Mouse (Mus musculus): ENCODE measurements around the gene Neu1. TPM values are rescaled to one million over a fixed set of nuclear protein-coding genes. Genes with fewer than 3 reads are reported as not detected.
"Not testable (repeated sequence)": the region's sequence is repeated elsewhere in the genome, so short reads cannot be mapped to it uniquely, and the experiment has no call there.

Neu1 gene
- polyA plus RNA-seq, 1 experiment, result 11.7 TPM

DNA sequence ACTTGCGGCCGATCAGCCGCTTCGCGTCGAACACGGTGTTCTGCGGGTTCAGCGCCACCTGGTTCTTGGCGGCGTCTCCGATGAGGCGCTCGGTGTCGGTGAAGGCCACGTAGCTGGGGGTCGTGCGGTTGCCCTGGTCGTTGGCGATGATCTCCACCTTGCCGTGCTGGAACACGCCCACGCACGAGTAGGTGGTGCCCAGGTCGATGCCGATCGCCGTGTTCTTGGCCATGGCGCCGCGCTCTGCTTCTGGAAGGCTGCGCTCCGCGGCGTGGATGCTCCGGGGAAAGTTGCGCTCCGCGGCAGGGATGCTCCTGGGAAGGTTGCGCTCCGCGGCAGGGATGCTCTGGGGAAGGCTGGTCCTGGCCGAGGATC is 40.6 kb downstream of the Neu1 start:
- H3K79me3 ChIP-seq (ENCODE audit: low read depth); H3ac ChIP-seq (ENCODE audit: control insufficient read depth, insufficient read length, low read depth); H3K4me3 ChIP-seq (ENCODE audit: insufficient read depth, poor library complexity, severe bottlenecking); H3K79me2 ChIP-seq (ENCODE audit: control insufficient read depth, insufficient read depth); H3K36me3 ChIP-seq (ENCODE audit: control insufficient read depth, insufficient read depth); H3K27me3 ChIP-seq (ENCODE audit: control insufficient read depth, insufficient read depth, insufficient read length): not testable (repeated sequence)

DNA sequence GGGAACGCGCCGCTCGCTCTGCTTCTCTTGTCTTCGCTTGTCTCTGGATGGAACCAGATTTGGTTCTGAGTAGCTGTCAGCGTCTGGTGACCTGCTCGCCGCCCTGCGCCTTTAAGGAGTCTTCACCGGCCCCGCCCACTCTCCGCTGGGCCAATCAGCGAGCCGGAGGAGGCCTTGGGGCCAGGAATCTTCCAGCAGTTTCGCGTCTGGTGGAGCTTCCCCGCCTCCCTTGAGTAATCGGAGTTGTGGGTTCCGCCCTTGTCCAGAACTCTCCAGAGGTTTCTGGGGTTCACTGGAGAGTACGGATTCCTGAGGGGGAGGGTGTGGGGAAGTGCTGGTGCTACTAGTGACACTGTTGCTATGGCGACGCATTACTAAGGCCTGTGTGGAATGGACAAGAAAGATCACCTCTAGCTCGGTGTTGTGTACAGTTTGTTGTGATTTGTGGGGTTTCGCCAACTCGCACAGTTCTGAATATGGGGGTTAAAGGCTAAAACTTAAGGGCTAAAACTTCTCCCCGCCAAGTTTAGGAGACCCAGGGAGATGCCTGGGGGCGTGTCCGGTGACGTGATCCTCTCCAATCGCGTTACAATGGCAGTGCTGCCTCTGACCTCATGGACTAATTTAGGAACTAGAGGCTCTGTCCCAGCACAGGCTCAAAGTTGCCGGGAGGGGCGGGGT is 41.2 kb downstream of the Neu1 start, which contains the start of the genes Hspa1a and Hspa1l:
Hspa1a (minus strand) TSS at position 88 of the 681 bp plus-strand sequence.
Hspa1l (plus strand) TSS at position 635 of the 681 bp plus-strand sequence.
- H3K36me3 ChIP-seq (ENCODE audit: control insufficient read depth, insufficient read depth); H3ac ChIP-seq (ENCODE audit: control insufficient read depth, insufficient read length, low read depth); H3K79me3 ChIP-seq (ENCODE audit: low read depth); H3K27me3 ChIP-seq (ENCODE audit: control insufficient read depth, insufficient read depth, insufficient read length); H3K4me3 ChIP-seq (ENCODE audit: insufficient read depth, poor library complexity, severe bottlenecking); H3K79me2 ChIP-seq (ENCODE audit: control insufficient read depth, insufficient read depth): not testable (repeated sequence)

DNA sequence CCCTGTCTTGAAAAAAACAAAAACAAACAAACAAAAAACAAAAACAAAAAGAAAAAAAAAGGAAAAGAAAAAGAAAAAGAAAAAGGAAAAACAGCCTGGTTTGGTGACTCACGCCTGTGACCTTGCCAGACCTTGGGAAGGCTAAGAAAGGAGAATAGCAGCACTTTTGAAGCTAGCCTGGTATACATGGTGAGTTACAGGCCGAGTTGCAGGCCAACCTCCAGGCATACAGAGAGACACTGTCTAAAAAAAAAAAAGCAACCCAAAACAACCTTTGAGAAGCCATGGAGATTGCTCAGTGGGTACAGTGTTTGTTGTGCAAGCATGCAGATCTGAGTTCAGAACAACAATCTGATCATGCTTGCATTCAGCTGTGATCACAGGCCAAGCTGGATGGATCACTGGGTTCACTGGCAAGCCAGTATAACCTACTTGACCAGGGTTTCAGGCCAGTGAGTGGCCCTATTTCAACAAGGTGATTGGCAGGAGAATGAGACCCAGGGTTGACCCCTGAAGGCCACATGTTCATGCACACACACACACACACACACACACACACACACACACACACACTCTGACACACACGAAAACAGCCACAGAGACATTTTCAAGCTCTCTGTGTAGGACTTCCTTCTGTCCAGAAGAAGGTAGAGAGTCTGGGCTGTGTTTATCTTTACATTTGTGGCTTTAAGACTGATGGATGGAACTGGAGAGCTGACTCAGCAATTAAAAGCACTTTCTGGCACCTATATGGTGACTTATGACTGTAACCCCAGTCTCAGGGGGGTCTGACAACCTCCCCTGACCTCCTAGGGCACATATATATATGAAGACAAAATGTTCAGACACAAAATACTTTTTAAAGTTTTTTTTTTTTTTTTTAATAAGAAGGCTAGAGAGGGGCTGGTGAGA is 44.8 kb downstream of the Neu1 start:
- Histone ChIP-seq H3K4me3 (ENCODE audit: insufficient read depth, poor library complexity, severe bottlenecking) (no peak overlapping the region), H3K79me2 (ENCODE audit: control insufficient read depth, insufficient read depth) (peaks cover 12% of the 10 kb centered on the region), H3K36me3 (ENCODE audit: control insufficient read depth, insufficient read depth) (no peaks in the 10 kb centered on the region), H3K27me3 (ENCODE audit: control insufficient read depth, insufficient read depth, insufficient read length) (no peaks in the 10 kb centered on the region), H3K79me3 (ENCODE audit: low read depth) (peaks cover 7% of the 10 kb centered on the region), H3ac (ENCODE audit: control insufficient read depth, insufficient read length, low read depth) (no peak overlapping the region)
- TF ChIP-seq MYOG (IDR thresholded peaks at IDR 0.05; ENCODE audit: control insufficient read depth, extremely low read depth, insufficient read length) (no peak), USF1 (IDR thresholded peaks at IDR 0.05; ENCODE audit: low read depth) (no peak), MAX (IDR thresholded peaks at IDR 0.05) (no peak), MYOD1 (IDR thresholded peaks at IDR 0.05; ENCODE audit: control insufficient read depth, insufficient read length, low read depth) (no peak), CEBPB (IDR thresholded peaks at IDR 0.05; ENCODE audit: low read depth) (no peak)

DNA sequence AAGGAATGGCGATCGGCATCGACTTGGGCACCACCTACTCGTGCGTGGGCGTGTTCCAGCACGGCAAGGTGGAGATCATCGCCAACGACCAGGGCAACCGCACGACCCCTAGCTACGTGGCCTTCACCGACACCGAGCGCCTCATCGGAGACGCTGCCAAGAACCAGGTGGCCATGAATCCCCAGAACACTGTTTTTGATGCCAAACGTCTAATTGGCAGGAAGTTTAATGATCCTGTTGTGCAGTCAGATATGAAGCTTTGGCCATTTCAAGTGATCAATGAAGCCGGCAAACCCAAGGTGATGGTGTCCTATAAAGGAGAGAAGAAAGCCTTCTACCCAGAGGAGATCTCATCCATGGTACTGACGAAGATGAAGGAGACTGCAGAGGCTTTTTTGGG is 45.9 kb downstream of the Neu1 start:
- Histone ChIP-seq H3ac (ENCODE audit: control insufficient read depth, insufficient read length, low read depth) (no peak overlapping the region), H3K4me3 (ENCODE audit: insufficient read depth, poor library complexity, severe bottlenecking) (no peak overlapping the region), H3K79me2 (ENCODE audit: control insufficient read depth, insufficient read depth) (peaks cover 23% of the 10 kb centered on the region), H3K27me3 (ENCODE audit: control insufficient read depth, insufficient read depth, insufficient read length) (no peaks in the 10 kb centered on the region), H3K36me3 (ENCODE audit: control insufficient read depth, insufficient read depth) (no peaks in the 10 kb centered on the region), H3K79me3 (ENCODE audit: low read depth) (peaks cover 13% of the 10 kb centered on the region)
- TF ChIP-seq CTCF (IDR thresholded peaks at IDR 0.05; ENCODE audit: control insufficient read depth, insufficient read depth, insufficient read length) (no peak), FOSL1 (IDR thresholded peaks at IDR 0.05; ENCODE audit: insufficient read depth, low read length, poor library complexity, severe bottlenecking) (no peak), USF1 (IDR thresholded peaks at IDR 0.05; ENCODE audit: low read depth) (no peak)

DNA sequence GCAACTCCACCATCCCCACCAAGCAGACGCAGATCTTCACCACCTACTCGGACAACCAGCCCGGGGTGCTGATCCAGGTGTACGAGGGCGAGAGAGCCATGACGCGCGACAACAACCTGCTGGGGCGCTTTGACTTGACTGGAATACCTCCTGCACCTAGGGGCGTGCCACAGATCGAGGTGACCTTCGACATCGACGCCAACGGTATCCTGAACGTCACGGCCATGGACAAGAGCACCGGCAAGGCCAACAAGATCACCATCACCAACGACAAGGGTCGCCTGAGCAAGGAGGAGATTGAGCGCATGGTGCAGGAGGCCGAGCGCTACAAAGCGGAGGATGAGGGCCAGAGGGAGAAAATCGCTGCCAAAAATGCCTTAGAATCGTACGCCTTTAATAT is 47.2 kb downstream of the Neu1 start:
- no peak overlapping the region for H3ac ChIP-seq (ENCODE audit: control insufficient read depth, insufficient read length, low read depth)
- peaks cover 36% of the 10 kb centered on the region for H3K79me2 ChIP-seq (ENCODE audit: control insufficient read depth, insufficient read depth)
- no peak overlapping the region for H3K4me3 ChIP-seq (ENCODE audit: insufficient read depth, poor library complexity, severe bottlenecking)
- peaks cover 26% of the 10 kb centered on the region for H3K79me3 ChIP-seq (ENCODE audit: low read depth)
- no peaks in the 10 kb centered on the region for H3K27me3 ChIP-seq (ENCODE audit: control insufficient read depth, insufficient read depth, insufficient read length)
- TF ChIP-seq MYOD1 (IDR thresholded peaks at IDR 0.05; ENCODE audit: control insufficient read depth, insufficient read length, low read depth), result no peak
- no peak for TF ChIP-seq MYOG (IDR thresholded peaks at IDR 0.05; ENCODE audit: control insufficient read depth, extremely low read depth, insufficient read length)
- TF ChIP-seq USF1 (IDR thresholded peaks at IDR 0.05; ENCODE audit: low read depth), result no peak
- TF ChIP-seq CEBPB (IDR thresholded peaks at IDR 0.05; ENCODE audit: low read depth), result no peak
- TF ChIP-seq CTCF (IDR thresholded peaks at IDR 0.05; ENCODE audit: control insufficient read depth, insufficient read depth, insufficient read length), result no peak
- TF ChIP-seq MAX (IDR thresholded peaks at IDR 0.05), result no peak
- no peak for TF ChIP-seq FOSL1 (IDR thresholded peaks at IDR 0.05; ENCODE audit: insufficient read depth, low read length, poor library complexity, severe bottlenecking)
- peaks cover under 1% of the 10 kb centered on the region for H3K36me3 ChIP-seq (ENCODE audit: control insufficient read depth, insufficient read depth)

DNA sequence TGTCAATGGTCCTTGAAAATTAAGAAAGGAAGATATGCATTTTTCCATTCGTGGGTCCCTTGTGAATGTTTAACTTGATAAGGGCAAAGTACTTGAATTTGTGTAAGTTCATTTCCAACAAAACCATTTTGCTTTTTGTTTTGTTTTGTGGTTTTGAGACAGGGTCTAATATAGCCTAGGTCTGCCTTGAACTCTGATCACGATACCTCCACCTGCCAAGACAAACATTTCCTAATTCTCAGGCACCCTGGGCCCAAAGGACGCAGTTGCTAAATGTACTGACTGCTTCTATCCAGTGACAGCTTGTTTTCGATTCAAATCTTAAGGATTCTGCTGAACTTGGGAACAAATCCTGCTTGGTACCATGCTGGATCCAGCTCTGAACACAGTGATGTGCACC is 48.6 kb downstream of the Neu1 start:
- Histone ChIP-seq H3K27me3 (ENCODE audit: control insufficient read depth, insufficient read depth, insufficient read length) (no peaks in the 10 kb centered on the region), H3K36me3 (ENCODE audit: control insufficient read depth, insufficient read depth) (peaks cover 3% of the 10 kb centered on the region), H3K79me3 (ENCODE audit: low read depth) (peaks cover 38% of the 10 kb centered on the region), H3ac (ENCODE audit: control insufficient read depth, insufficient read length, low read depth) (no peak overlapping the region), H3K4me3 (ENCODE audit: insufficient read depth, poor library complexity, severe bottlenecking) (no peak overlapping the region), H3K79me2 (ENCODE audit: control insufficient read depth, insufficient read depth) (peaks cover 50% of the 10 kb centered on the region)
- TF ChIP-seq FOSL1 (IDR thresholded peaks at IDR 0.05; ENCODE audit: insufficient read depth, low read length, poor library complexity, severe bottlenecking) (no peak), MAX (IDR thresholded peaks at IDR 0.05) (no peak), CEBPB (IDR thresholded peaks at IDR 0.05; ENCODE audit: low read depth) (no peak)

Data from C2C12 (cell line).